Mouse (Mus musculus): ENCODE results near the gene Ncor1.
"Not testable (repeated sequence)": the region's sequence is repeated elsewhere in the genome, so short reads cannot be mapped to it uniquely, and the experiment has no call there.

The Ncor1 gene

DNA sequence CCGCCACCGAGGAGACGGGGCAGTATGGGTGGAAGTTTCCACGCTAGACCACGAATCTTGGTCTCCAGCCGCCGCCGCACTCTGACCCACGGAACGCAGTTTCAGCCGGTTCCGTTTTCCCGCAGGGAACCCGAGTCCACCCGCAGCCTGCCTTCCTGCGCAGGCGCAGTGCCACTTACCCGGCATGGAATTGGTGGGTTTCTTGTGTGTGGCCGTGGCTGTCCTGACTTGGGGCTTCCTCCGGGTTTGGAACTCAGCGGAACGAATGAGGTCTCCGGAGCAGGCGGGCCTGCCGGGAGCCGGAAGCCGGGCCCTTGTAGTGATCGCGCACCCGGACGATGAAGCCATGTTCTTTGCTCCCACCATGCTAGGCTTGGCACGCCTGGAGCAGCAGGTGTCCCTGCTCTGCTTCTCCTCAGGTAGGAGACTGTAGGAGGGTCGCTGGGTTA is at the start of gene Ncor1, which contains the start of gene Pigl:
Gene Ncor1, minus strand, starts transcription at position 266 of the 449 bp plus-strand sequence.
Gene Pigl, plus strand, starts transcription at position 185 of the 449 bp plus-strand sequence.
- peak; percentile 83 for DNase-seq (ENCODE audit: low spot score)

DNA sequence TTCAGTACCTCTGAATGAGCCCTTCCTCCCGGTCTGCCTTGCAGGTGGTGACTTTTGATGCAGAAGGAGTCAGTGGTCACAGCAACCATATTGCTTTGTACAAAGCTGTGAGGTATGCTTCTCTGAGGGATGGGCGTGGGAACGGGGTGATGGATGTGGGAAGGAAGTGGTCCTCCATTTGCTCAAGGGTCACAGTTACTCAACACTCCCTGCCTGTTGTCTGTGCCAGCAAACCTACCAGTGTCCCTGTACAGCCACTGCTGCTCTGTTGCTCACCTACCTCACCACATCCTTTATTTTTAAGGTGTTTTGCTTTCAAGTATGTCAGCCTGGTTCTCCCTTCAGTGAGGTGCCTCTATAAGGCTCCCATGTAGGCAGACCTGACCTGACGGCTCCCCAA is 49.3 kb upstream of the Ncor1 start:
- DNase-seq (ENCODE audit: low spot score): no peak

DNA sequence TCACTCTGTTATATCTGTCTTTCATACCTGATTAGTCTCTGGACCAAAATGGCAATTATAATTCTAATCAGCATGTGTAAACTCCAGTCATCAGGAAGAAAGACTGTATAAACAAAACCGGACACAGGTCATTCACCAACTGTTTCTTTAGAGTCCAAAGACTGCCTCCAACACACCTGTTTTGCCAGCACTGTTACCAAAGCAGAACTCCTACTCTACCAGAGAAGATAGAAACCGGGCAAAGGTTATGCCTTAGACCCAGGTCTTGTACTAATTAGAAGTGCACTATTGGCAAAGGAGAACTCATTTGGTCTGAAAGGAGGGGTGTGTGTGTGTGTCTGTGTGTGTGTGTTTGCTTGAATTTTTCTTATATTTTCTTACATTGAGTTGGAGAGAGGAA is 42.2 kb upstream of the Ncor1 start:
- DNase-seq (ENCODE audit: low spot score): no peak

DNA sequence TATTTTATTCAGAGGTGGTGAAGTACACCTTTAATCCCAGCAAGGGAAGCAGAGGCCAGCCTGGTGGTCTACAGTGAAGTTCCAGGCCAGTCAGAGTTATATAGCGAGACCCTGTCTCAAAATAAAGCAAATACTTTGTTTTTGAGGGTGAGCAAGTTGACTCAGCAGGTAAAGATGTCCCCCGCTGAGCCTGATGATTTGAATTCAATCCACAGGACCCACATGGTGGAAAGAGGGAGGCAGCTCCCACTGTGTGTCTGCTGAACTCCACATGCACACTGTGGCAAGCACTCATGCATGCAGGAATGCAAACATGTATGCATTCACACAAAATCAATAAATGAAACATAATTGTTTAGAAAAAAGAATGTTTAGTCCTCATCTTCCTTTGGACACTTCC is 40.5 kb upstream of the Ncor1 start:
- DNase-seq (ENCODE audit: low spot score): no peak

DNA sequence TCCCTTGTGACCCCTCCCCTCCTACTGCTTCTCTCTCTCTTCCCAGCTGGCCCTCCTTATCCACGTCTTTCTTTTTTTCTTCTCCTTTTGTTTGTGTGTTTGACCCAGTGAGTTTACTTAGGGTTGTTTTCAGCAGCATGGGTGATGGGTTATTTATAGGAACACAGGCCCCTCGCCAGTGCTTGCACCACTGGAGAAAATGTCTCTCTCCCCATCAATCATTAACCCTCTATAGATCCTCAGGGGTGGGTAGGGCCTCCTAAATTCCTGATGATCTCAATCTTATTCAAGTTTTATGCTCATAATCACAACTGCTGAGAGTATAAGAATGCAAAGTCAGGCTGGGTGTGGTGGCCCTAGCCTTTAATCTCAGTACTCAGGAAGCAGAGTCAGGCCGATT is 38.8 kb upstream of the Ncor1 start:
- DNase-seq (ENCODE audit: low spot score): peak; percentile 47

DNA sequence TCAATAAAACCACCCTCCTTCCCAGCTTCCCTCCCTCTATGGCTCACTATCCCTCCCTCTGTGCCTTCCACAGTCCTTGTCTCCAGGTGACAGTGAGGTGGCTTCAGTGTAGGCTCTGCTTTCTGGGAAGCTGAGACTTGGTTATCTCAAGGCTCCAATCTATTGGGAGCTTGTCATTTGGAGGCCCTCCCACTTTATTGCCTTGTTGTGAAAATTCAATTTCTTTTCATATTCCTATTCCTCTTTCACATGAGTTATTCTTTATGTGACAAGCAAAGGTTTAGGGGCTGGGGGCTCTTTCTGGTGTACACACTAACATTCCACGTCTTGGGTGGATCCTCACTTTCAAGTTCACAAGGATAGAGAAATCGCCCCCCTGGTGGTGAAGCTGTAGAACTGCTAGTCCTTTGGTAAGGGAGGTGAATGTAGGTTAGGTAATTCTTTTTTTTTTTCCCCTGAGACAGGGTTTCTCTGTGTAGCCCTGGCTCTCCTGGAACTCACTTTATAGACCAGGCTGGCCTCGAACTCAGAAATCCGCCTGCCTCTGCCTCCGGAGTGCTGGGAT is 37.9 kb upstream of the Ncor1 start:
- peak; percentile 73 for DNase-seq (ENCODE audit: low spot score)

DNA sequence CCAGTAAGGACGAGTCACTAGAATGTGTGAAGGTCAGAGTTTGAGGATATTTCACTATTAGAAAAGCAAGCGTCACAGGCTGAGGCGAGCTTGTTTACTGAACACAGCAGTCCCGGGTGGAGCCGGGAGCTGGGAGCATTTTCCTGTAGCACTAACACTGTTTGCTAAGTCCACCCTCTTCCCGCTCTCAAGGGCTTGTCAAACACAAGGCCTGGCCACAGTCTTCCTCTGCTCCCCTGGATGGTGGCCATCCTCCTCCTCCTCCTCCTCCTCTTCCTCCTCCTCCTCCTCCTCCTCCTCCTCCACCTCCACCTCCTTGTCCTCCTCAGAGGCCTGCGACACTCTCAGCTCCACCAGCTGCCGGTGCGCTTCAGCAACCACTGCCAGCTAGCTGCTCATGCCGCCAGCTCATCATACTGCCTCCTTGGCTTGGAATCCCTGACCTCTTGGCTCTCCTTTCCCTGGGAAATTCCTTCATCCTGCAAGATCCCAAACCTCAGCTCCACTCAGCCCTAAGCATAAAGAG is 37.0 kb upstream of the Ncor1 start:
- peak; percentile 91 for DNase-seq (ENCODE audit: low spot score)

DNA sequence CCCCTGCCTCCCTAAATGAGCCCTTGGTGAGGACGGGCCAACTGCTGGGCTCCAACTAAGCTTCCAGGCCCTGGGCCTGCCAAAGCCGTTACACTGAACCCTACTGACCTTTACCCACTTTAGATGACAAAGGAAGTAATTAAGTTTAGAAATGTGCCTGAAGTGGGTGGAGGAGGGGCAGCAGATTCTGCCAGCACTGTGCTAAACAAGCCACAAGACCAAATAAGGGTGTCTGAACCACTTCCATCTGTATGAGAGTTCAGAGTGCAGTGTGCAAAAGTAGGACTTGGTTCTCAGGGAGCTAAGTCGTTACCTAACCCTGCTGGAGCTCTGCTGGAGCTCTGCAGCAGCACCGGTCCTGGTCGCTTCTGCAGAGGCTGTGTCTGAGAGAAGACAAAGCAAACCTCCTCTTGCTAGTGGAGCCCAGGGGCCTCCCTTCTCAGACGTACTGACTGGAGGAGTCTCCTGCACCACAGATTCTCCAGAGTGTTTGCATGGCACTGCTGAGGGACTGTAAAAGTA is 36.5 kb upstream of the Ncor1 start:
- peak; percentile 98 for DNase-seq (ENCODE audit: low spot score)

DNA sequence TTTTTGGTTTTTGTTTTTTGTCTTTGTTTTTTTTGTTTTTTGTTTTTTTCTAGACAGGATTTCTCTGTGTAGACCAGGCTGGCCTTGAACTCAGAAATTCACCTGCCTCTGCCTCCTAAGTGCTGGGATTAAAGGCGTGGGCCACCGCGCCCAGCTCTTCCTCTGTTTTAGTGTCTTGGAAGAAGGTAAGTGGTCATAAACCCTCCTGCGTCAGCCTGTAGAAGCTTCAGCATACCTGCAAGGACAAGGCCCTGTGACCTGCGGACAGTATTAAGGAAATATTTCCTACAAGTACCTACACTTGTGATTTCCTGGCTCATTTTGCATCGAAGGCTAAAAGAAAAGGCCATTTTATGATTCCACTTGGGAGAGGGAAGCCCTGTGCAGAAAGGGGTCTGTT is 35.4 kb upstream of the Ncor1 start:
- no peak for DNase-seq (ENCODE audit: low spot score)

DNA sequence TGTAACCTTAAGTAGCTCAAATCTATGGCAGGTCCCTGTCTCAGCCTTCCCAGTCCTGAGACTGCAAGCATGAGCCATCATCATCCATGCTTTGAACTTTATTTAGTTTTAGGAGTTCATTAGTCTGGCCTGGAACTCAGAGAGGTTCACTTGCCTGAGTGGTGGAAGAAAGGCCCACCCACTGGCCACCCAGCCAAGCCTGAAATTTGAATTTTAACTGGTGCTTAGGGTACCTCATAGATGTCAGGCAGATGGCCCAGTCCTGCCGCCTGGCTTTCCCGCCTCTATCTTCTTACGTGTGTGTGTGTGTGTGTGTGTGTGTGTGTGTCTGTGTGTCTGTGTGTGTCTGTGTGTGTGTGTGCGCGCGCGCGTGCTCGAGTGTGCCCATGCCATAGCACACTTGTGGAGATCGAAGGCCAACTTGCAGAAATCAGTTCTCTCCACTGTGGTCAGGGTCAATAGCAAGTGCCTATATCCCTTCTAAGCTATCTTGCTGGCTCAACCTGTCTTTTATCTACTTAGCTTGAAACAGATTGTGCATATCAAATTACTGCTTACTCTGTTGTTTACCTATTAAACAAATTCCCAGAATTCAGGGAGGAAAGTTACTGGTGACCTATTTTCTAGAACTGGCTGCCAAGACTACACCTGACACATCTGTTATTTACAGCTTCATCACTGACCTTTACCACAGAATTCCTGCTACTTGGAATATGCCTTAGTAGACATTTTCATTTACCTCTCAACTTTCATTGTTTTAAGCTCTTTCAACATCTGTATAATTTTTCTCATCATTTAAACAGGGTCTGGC is 29.4 kb upstream of the Ncor1 start:
- no peak for DNase-seq (ENCODE audit: low spot score)

DNA sequence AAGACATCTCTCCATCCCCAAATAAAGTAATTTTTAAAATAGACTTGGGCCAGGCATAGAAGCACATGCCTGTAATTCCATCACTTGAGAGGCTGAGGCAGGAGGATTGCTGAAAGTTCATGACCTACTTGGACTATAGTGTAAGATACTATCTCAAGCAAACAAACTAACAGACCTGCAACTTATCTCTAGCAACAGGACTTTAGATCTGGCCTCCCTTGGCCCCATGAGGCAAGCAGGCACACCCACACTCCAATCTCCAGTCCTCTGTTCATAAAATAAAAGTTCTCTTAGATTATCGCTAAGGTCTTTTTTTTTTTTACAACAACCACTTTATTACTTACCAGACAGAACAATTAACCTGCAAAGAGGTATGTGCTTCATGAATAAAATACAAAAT is 28.6 kb upstream of the Ncor1 start:
- no peak for DNase-seq (ENCODE audit: low spot score)

DNA sequence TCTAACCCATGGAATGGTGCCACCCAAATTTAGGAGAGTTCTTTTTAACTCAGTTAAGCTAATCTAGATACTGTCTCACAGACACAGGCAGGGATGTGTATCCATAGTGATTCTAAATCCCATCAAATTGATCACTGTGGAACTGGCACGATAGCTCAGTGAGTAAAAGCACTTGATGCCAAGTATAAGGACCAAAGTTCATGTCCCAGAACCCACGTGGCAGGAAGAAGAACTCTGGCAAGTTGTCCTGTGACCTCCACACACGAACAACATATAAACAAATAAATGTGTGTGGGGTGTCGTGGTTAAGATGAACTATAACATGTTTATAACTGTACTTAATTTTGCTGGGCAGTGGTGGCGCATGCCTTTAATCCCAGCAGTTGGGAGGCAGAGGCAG is 21.2 kb upstream of the Ncor1 start:
- peak; percentile 58 for DNase-seq (ENCODE audit: low spot score)

DNA sequence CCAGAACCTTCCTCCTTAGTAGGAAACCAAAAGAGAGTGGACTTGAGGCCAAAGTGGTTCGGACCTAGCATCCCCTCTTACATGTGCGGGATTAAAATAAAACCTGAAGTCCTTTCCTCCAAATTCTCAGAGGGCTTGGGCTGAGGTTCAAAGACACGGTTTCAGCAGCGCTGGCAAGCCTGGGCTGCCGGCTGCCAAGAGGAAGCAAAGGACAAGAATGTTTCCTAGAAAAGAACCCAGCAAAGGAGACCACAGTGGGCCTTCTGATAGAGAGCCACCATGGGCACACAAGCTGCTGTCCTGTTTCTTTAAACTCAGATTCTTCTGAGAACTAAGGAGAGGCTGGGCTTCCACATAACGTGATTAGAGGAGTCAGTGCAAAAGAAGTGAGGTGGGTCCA is 20.6 kb upstream of the Ncor1 start:
- DNase-seq (ENCODE audit: low spot score): peak; percentile 71

DNA sequence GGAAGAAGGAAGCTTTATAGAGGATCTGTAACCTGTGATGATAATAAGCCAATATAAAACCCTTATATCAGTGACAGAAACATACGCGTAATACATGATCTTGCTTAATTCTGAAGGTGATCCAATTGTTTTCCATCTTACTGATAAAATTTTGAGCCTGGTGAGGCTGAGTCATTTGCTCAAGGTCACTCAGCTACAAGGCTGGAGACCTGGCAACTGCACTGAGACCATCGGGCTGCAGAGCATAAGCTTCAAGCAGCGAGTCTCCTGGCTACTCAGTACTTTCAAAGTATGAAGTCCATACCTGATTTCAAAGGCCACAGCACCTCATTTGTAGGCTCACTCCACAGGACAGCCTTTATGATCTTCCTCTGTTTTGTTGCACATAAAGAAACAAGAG is 17.8 kb upstream of the Ncor1 start:
- DNase-seq (ENCODE audit: low spot score): no peak

DNA sequence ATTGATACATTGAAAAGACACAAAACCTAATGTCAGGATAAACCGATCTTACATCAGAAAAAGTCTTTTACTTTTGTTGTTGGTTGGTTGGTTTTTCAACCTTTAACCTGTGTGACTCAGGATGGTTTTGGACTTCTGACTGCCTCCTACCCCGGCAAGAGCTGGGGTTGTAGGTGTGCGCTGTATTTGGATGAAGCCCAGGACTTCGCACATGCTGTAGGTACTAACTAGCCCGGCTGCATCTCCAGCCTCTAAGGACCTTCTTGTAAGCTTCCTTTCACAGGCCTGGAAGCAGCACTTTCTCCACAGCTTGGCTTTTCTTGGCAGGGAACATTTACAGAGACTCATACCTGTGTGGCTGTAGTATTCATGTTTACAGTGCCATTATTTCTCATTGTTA is 15.2 kb upstream of the Ncor1 start:
- DNase-seq (ENCODE audit: low spot score): no peak

DNA sequence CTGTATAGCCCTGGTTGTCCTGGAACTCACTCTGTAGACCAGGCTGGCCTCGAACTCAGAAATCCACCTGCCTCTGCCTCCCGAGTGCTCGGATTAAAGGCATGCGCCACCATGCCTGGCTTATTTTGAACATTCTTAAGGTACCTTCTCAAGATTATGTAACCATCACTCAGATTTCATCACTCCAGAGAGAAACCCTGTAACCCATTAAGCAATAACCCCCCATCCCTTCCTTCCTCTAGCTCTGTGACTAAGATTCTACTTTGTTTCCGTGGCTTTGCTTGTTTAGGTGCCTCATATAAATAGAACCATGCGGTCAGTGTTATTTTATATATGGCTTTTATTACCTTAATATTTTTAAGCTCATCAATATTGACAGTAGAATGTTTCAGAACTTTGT is 12.1 kb upstream of the Ncor1 start:
- peak; percentile 40 for DNase-seq (ENCODE audit: low spot score)

DNA sequence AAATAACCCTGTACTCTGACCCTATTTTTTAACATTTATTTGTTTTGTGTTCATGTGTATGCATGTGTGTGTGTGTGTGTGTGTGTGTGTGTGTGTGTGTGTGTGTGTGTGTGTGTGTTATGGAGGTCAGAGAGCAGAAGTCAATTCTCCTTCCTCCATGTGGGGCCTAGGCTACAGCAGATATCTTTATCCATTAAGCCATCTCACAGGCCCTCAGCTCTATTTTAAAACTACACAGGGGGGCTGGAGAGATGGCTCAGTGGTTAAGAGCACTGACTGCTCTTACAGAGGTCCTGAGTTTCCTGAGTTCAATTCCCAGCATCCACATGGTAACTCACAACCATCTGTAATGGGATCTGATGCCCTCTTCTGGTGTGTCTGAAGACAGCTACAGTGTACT is 8.9 kb upstream of the Ncor1 start:
- DNase-seq (ENCODE audit: low spot score): not testable (repeated sequence)

DNA sequence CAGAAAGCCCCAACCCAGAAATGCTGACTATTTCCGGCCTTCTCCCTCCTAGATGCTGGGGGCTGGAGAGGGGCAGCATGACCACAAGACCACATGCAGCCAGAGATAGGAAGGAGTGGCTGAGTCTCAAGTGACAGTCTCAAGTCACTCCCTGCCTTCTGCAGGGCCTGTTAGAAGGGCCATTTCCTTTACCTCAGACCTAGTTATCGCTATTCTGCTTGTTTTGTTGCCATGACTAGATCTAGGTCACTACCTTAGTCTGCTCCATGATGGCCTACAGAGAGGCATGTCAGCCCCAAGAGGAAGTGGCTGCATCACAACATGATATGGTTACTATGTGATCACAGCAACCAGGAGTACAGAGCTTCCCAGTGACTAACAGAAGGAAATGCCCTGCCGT is 8.2 kb upstream of the Ncor1 start:
- no peak for DNase-seq (ENCODE audit: low spot score)

DNA sequence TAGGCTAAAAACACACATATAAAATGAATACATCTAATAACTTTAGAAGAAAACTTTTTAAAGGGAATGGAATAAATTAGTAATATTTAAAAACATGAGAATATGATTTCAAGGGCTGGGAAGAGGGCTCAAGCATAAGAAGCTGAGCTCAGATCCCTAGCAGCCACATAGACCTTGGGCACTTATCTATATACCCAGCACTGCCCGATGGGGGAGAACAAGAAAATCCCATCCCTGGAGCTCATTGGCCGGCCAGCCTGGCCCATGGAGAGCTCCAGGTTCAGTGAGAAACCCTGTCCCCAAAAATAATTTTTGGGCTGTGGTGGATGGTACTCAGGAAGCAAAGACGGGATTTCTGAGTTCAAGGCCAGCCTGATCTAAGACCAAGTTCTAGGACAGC is 7.5 kb upstream of the Ncor1 start:
- no peak for DNase-seq (ENCODE audit: low spot score)

DNA sequence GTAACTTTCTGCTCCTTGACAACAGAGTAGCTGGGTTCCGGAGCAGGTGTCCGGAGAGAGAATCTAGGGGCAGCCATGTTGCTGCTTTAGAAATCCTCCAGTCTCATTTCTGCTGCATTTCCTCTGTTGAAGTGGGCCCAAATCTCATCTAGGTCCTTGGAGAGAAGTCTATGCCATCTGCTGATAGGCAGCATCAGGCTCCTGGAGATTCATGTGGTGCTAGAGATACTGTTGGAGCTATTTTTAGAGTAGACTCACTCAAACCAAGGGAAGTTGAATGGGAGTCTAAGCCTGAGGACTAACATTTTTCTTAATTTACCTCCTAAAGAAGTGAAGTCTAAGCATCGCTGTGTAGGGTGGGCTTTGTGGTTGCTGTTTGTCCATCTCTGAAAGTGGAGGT is 6.4 kb upstream of the Ncor1 start:
- DNase-seq (ENCODE audit: low spot score): no peak

DNA sequence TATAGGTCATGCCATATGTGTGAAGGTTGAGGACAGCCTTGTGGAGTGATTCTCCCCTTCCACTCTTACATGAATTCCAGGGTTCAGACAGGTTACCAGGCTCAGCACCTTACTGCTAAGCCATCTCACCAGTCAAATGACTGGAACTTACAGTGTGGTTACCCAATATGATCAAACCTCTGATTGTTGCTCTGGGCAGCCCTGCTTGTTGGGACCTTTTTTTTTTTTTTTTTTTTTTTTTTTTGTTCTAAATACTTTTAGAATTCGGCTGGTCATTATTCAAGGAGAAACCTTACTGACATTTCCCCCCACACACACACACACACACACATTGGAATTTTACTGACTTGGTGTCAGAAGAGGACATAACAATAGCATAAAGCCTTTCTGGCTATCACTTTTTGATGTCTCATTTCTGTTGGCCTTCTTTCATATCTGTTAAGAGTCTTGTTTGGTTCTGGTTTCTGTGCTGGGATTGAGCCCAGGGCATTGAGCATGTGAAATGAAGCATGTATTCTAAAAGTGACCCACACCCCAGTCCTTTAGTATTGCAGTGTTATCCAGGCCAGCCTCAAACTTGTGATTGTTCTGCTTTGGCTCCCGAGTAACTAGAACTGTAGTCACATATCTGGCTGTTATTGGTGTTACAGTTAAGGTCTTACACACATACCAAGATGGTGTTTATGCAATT is 5.0 kb upstream of the Ncor1 start:
- DNase-seq (ENCODE audit: low spot score): peak; percentile 86

DNA sequence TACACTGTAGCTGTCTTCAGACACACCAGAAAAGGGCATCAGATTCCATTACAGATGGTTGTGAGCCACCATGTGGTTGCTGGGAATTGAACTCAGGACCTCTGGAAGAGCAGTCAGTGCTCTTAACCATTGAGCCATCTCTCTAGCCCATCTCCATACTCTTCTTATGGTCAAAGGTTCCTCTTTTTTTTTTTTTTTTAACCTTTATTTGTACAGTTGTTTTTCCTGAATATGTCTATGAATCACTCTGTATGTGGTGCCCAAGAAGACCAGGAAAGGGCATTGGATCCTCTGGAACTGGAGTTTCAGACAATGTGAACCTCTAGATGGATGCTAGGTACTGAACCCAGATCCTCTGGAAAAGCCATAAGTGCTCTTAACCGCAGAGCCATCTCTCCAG is 4.2 kb upstream of the Ncor1 start:
- not testable (repeated sequence) for DNase-seq (ENCODE audit: low spot score)

DNA sequence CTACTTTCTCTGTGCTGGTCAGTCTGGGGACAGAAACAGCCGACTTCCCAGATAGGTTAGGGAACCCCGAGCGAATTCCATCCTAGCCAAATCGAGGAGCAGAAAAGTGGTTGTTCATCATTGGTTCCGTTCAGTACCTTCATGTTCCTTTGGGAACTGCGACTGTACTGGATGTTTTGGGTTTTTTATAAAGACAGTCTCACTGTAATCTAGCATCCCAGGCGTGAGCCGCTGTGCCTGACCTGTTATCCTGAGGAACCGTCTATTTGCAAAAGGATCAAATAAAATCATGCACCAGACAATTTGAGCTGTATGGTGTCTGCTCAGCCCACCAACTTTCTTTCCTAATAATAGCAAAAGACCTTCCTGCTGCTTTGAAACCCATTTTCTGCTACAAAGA is 439 bp upstream of the Ncor1 start:
- DNase-seq (ENCODE audit: low spot score): no peak

Data from adipocyte (in vitro differentiated cells).